Mouse (Mus musculus) ES-E14 (cell line): ENCODE data around the gene Fxr2.

Source experiments
- CHD2 ChIP-seq: IDR thresholded peaks from 2 replicates; pipeline ENCODE4 v1.6.1; 2014; ENCODE audit warnings: mild to moderate bottlenecking, low read depth, low read length, inconsistent platforms
- HCFC1 ChIP-seq: IDR thresholded peaks from 2 replicates; pipeline ENCODE4 v1.6.1; 2012; ENCODE audit warnings: low read length, inconsistent platforms, borderline replicate concordance; ENCODE audit not compliant: insufficient read depth
- MAFK ChIP-seq: IDR thresholded peaks from 2 replicates; pipeline ENCODE4 v1.6.1; 2014; ENCODE audit warnings: mild to moderate bottlenecking, low read depth, low read length, inconsistent platforms; ENCODE audit not compliant: insufficient read depth
- ZNF384 ChIP-seq: IDR thresholded peaks from 2 replicates; pipeline ENCODE4 v1.6.1; 2012; ENCODE audit warnings: low read depth, low read length, inconsistent platforms

GRCm38 (mm10) chr11:69672211-69672706, 39.5 kb downstream of the Fxr2 start, which contains the start of gene Eif4a1:
- TF ChIP-seq MAFK: no peak
- TF ChIP-seq CHD2: peak; percentile 93
- no peak for TF ChIP-seq ZNF384
- peak; percentile 65 for TF ChIP-seq HCFC1
